Mouse (Mus musculus) layer of hippocampus, postnatal 14 days (tissue): ENCODE results near the gene Plxdc1. TPM values are rescaled to one million over a fixed set of nuclear protein-coding genes. Genes with fewer than 3 reads are reported as not detected.

Source experiments
- DNase-seq, 2 experiments: peaks; one replicate each; pipeline ENCODE4 v3.0.0; 2021 to 2022; ENCODE audit warnings: low spot score in 2 of 2, mixed read lengths in 1 of 2
- total RNA-seq, 2 experiments: library from RNA; stranded (reverse); gene quantifications; 2 replicates each; pipeline ENCODE4 v1.2.3; 2021

The Plxdc1 gene
- total RNA-seq, 2 experiments from 2014 or later, result 7.9 to 9.6 TPM

- DNase-seq, result no peak
Observed at GRCm38 (mm10) chr11:97928905-97929304, 57.3 kb downstream of the Plxdc1 start.

- DNase-seq, result no peak
Observed at GRCm38 (mm10) chr11:97924217-97924616, 62.0 kb downstream of the Plxdc1 start.

DNA sequence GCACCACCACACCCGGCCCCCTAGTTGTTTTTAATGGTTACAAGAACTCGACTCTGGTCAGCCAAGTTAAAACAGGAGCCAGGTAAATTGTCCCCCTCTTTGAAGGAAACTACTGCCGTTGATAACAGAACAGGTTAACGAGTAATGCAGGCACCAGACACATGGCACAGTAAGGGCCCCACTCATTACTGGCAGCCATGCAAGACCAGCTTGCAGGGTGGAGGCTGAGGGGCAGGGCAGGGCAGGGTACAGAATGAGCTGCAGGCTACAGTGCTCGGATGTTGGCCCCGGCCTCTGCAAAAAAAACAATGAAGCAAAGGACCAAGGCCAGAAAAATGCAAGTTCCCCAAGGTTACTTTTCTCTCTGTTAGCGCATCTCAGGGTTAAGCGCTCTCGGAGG is 62.6 kb downstream of the Plxdc1 start:
- no peak for DNase-seq

GRCm38 (mm10) chr11:97915974-97916503 is 70.2 kb downstream of the Plxdc1 start:
- DNase-seq, result no peak

- DNase-seq, result no peak
Observed at GRCm38 (mm10) chr11:97915471-97915870, 70.8 kb downstream of the Plxdc1 start.

GRCm38 (mm10) chr11:97913111-97913510 is 73.1 kb downstream of the Plxdc1 start:
- no peak for DNase-seq

GRCm38 (mm10) chr11:97908634-97909348 is 77.5 kb downstream of the Plxdc1 start:
- DNase-seq, result no peak

DNA sequence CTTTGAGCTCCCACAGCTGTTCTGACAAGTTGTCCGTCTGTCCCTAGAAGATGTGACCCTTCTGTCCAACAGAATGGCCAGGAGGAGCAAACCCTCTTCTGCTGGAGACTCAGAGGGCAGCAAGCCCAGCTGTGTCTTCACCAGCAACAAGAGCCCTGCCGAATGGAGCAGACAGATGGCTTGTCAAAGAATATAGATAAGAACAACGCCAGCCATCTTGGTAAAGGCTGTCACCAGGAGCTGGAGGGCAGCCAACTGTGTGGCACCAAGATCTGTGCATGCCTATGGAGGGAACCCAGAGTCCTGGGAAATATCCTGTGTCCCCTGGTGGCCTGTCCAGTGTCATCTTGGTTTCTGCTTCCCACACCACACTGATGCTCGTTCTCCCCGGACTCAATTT is 78.3 kb downstream of the Plxdc1 start:
- no peak for DNase-seq

GRCm38 (mm10) chr11:97906905-97907304 is 79.3 kb downstream of the Plxdc1 start:
- no peak for DNase-seq

DNA sequence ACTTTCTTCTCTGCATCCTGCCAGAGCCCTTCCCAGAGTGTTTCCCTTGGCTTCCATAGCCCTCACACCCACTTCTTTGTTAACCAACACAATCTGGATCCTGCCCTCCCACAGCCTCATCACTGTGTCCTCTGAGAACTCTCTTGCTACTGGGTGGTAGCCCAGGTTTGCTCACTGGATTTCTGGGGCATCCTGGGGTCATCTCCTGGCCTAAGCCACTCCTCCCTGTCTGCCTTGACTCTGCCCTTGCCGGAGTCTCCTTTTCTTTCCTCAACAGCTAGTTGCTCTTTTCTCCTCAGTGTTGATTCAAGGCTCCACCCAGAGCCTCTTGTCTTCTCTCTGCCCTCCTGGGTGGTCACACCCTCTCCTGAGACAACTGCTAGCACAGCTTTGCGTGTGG is 80.3 kb downstream of the Plxdc1 start:
- no peak for DNase-seq

- DNase-seq, result no peak
Observed at GRCm38 (mm10) chr11:97905540-97905939, 80.7 kb downstream of the Plxdc1 start.

DNA sequence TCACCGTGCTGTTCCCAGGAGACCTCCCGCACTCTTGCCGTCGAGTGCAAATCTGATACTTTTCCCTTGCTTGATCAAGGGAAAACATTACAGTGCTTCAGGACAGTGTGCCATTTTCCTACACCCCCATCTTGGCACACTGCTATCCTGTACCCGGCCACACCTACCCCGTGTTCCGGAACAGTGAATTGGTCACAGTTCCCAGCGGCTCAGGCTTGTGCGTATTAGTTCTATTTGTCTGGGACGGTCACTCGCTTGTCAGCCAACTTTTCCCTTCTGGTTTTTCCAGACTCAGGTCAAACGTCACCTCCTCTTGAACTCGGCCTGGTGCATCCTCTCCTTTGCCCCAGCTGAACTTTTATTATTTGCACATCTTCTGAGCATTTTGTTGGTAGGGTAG is 81.4 kb downstream of the Plxdc1 start:
- no peak for DNase-seq

- DNase-seq, result no peak
Observed at GRCm38 (mm10) chr11:97901806-97902205, 84.4 kb downstream of the Plxdc1 start.

DNA sequence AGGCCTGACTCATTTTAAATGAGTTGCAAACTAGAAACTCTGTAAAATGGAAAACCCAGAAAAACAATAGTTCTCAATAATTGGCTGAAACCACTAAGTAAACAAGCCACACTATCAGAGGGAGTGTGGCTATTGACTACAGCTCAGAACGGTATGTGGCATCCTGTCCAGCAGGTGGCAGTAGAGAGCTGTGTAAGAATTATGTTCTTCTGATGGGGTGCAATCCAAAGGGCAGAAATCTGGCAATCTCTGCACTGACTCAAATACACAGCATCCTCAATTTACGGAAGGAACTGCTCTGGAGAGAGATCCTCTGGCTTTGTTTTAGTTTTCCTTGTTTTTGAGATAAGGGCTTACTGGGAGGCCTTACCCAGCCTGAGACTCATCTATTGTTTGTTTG is 86.4 kb downstream of the Plxdc1 start:
- peak; percentile 87 to 94 for DNase-seq

- DNase-seq, result no peak
Observed at GRCm38 (mm10) chr11:97897568-97898185, 88.6 kb downstream of the Plxdc1 start.

- no peak for DNase-seq
Observed at GRCm38 (mm10) chr11:97896655-97897054, 89.6 kb downstream of the Plxdc1 start.

DNA sequence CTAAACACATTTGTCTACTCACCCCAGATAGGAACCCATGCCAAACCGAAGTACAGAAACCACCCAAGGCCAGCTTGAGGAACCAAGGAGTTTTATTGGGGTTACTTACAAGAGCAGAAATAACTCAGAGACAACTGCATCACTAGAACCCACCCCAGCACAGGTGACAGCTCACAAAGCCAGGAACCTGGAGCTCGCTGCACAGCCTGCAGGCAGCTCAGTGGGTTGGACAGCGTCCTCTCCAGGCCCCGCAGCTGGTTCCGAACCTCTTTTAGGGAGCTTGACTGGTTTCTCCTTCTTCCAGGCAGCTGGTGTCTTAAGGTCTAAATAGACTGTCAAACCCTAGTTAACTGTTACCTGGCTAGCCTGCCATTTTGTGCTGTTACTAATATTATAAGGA is 94.4 kb downstream of the Plxdc1 start:
- DNase-seq, result no peak

DNA sequence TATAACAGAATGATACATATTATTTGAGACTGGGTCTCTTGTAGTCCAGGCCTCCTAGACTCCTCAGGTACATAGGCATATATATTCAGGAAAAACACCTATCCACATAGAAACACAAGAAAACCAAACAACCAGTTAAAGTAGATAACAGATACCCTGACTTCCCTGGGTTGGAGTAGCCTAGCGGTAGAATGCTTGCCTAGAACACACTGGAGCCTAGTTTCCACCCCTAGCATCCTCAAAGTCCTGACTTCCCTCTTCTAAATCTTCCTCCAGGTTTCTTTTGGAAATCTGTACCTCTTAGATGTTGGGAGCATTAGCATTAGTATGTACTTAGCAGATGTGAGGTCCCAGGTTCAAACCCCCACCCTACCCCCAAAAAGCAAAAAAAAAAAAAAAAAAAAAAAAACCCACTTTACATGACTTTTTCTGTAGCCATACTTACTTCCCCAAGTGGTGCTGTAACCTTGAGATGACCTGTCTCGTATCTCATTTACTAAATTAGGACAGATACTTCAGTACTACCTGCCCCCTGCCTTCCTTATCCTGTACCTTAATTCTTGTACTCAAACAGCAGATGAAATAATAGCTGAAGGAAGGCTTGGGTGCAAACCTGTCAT is 100.8 kb downstream of the Plxdc1 start:
- no peak for DNase-seq

DNA sequence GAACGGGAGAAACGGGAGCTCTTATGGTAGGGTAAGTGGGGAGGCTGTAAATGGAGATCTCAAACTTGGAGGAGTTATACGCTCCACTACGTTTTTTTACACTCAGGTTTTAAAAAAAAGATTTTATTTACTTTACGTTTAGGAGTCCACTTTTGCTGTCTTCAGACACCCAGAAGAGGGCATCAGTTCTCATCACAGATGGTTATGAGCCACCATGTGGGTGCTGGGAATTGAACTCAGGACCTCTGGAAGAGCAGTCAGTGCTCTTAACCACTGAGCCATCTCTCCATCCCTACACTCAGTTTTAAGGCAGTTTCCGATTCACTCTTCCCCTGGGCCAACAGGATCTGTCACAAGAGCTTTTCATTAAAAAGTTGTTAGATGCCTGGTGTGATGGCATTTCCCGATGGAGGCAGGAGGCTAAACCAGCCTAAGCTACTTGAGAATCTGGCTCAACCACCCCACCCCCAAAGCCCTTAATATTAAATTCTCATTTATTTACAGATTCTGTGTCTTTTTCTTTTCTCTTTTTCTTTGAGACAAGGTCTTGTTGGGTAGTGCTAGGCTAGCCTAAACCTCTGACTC is 101.6 kb downstream of the Plxdc1 start:
- no peak for DNase-seq

DNA sequence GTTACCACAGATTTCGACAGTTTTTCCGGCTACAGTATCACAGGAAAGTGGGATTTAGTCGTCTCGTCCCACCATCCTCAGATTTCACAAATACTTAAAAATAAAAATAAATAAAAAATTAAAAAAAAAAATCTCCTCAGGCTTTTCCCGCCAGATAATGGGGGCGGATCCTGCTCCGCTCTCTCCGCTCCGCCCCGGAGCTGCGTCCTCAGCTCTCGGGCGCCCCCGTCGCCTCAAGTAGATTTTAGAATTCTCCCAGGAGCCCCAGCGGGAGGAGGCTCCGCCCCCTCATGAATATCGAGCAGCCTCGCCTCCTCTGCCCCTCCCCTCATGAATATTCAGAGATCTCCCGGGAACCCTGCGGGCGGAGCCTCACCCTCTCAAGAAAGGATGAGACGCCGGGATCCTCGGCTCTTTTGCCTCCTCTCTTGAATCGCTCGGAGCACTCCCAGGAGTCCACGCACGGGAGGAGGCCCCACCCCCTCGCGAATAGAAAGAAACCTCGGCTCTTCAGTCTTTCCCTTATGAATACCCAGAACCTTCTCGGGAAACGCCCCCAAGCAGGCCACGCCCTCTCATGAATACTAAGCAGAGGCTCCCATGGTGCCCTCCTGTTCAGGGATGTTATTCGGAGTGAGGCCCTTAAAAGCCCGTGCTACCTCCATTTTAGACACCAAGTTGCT is 102.2 kb downstream of the Plxdc1 start, which contains the start of gene Fbxo47:
Fbxo47 (minus strand) TSS at position 237 of the 683 bp plus-strand sequence.
- DNase-seq, result peak; percentile 96 to 97

DNA sequence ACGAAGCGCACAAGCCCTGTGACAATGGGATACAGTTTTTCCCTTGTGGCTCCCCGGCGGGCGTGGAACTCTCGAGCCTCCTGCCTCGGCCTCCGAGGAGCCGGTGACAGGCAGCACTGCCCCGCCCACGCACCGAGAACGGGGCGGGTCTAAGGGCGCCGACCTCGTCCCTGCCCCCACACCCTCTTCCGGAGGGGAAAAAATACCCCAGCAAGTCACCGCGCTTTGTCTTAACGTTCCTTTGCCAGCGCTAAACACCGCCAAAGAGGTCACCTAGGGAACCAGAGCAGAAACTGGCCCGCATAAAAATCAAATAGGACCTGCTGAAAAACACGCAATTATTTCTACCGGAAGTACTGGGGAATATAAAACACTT is 102.7 kb downstream of the Plxdc1 start:
- peak; percentile 43 to 49 for DNase-seq
